Mouse (Mus musculus) testis, adult 2 months (tissue): ENCODE measurements around the gene Gm47791.

Experiments used
- CTCF ChIP-seq: fragments of 200-500 bp; IDR thresholded peaks from 2 replicates; pipeline ENCODE4 v1.5.1; 2012; ENCODE audit warnings: low read depth, mild to moderate bottlenecking, inconsistent platforms, low read length, moderate library complexity; ENCODE audit not compliant: control insufficient read depth, insufficient read depth, insufficient replicate concordance
- POLR2A ChIP-seq: fragments of 200-500 bp; IDR thresholded peaks from 2 replicates; pipeline ENCODE4 v1.6.1; 2012; ENCODE audit warnings: low read depth, mild to moderate bottlenecking, inconsistent platforms, low read length, moderate library complexity; ENCODE audit not compliant: control insufficient read depth

DNA sequence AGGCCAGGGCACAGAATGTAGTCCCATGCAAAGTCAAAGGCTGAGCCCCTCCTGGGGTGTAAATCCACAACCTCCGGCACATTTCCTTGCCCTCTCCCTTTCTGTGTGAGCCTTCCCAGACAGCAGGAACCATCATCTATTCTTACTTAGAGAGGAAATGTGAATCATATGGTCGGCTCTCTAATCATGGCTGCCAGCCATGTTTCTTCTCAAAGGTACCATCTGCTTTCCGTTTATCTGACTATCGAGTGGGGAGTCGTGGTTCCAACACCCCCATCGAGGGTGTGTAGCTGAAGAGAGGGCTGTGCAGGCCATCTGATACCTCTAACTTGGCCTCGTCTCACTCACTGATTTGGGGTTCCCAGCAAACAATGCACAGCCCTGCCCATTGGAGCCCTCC, 17.0 kb upstream of the Gm47791 start:
- TF ChIP-seq CTCF: no peak
- TF ChIP-seq POLR2A: no peak
